Mouse (Mus musculus) liver, embryonic 12.5 days (tissue): ENCODE measurements at regions not wholly inside any gene's neighbourhood (a gene's known extent, or its start where the extent isn't known, plus 50 kb on each side); places are given as distances from the start of the nearest gene placed in this dataset.

Source experiments
- ATAC-seq: fragments of 200-750 bp; cut with Nextera tagmentation; 2 replicates; pipeline ENCODE4 v1.8.0; 2017; ENCODE audit warnings: moderate number of reproducible peaks, mild to moderate bottlenecking, moderate library complexity
- H3K27ac ChIP-seq: fragments of 300-500 bp; sonication (generic); 2 replicates; pipeline ENCODE4 v1.5.1; 2016; ENCODE audit warnings: mild to moderate bottlenecking
- H3K27me3 ChIP-seq: fragments of 300-500 bp; sonication (generic); replicated peaks from 2 replicates; pipeline ENCODE4 v1.6.1; 2016; ENCODE audit warnings: mild to moderate bottlenecking, moderate library complexity
- H3K36me3 ChIP-seq: fragments of 300-500 bp; sonication (generic); 2 replicates; pipeline ENCODE4 v1.6.1; 2016; ENCODE audit warnings: mild to moderate bottlenecking, moderate library complexity
- H3K4me1 ChIP-seq: fragments of 300-500 bp; sonication (generic); 2 replicates; pipeline ENCODE4 v1.6.1; 2016
- H3K4me2 ChIP-seq: fragments of 300-500 bp; sonication (generic); 2 replicates; pipeline ENCODE4 v1.6.1; 2016; ENCODE audit warnings: mild to moderate bottlenecking, moderate library complexity
- H3K4me3 ChIP-seq: fragments of 300-500 bp; sonication (generic); 2 replicates; pipeline ENCODE4 v1.5.1; 2016; ENCODE audit warnings: mild to moderate bottlenecking, moderate library complexity
- H3K9ac ChIP-seq: fragments of 300-500 bp; sonication (generic); 2 replicates; pipeline ENCODE4 v1.6.1; 2016; ENCODE audit warnings: mild to moderate bottlenecking, moderate library complexity
- H3K9me3 ChIP-seq: fragments of 300-500 bp; sonication (generic); replicated peaks from 2 replicates; pipeline ENCODE4 v1.6.1; 2016; ENCODE audit warnings: mild to moderate bottlenecking, moderate library complexity
- WGBS: fragments of 180-500 bp; shearing (Covaris S2); methylation state at CpG from one replicate; pipeline ENCODE4 v1.1.7; 2016; ENCODE audit not compliant: insufficient replicate concordance; 5-methylcytosine and 5-hydroxymethylcytosine counted together

- H3K36me3 ChIP-seq = no peaks in the 10 kb centered on the region
- H3K4me3 ChIP-seq = no peak overlapping the region
- peak overlapping the region; percentile 30; the same call in 1 of the 2 replicates for H3K4me2 ChIP-seq
- no peaks in the 10 kb centered on the region for H3K9me3 ChIP-seq
- H3K27ac ChIP-seq = no peak overlapping the region
- no peak overlapping the region for H3K9ac ChIP-seq
- 17% methylated on average over 20 of the region's 20 CpGs for WGBS
- ATAC-seq = no peak
- peaks cover 43% of the 10 kb centered on the region for H3K27me3 ChIP-seq
- H3K4me1 ChIP-seq = peaks cover 14% of the 10 kb centered on the region
These were observed 108.6 kb downstream of the Katnal1 start for GRCm38 (mm10) chr5:148820476-148820875.

GRCm38 (mm10) chr5:148819423-148819822 lies 109.7 kb downstream of the Katnal1 start:
- Histone ChIP-seq H3K9me3 (no peaks in the 10 kb centered on the region), H3K27ac (no peak overlapping the region), H3K4me3 (no peak overlapping the region), H3K27me3 (peaks cover 43% of the 10 kb centered on the region), H3K9ac (no peak overlapping the region), H3K4me1 (peaks cover 14% of the 10 kb centered on the region), H3K36me3 (no peaks in the 10 kb centered on the region), H3K4me2 (no peak overlapping the region)
- peak; percentile 65 for ATAC-seq
- WGBS = 35% methylated on average over 6 of the region's 6 CpGs

GRCm38 (mm10) chr5:148818746-148819145 lies 110.4 kb downstream of the Katnal1 start:
- H3K9me3 ChIP-seq = no peaks in the 10 kb centered on the region
- no peak for ATAC-seq
- no peaks in the 10 kb centered on the region for H3K36me3 ChIP-seq
- no peak overlapping the region for H3K4me3 ChIP-seq
- peaks cover 43% of the 10 kb centered on the region for H3K27me3 ChIP-seq
- no peak overlapping the region for H3K4me2 ChIP-seq
- no peak overlapping the region for H3K9ac ChIP-seq
- 25% methylated on average over 2 of the region's 2 CpGs for WGBS
- H3K4me1 ChIP-seq = peaks cover 14% of the 10 kb centered on the region
- no peak overlapping the region for H3K27ac ChIP-seq

- H3K27me3 ChIP-seq = peaks cover 8% of the 10 kb centered on the region
- no peak overlapping the region for H3K27ac ChIP-seq
- peaks cover 30% of the 10 kb centered on the region for H3K4me1 ChIP-seq
- H3K4me3 ChIP-seq = no peak overlapping the region
- no peak for ATAC-seq
- WGBS = 45% methylated on average over 9 of the region's 9 CpGs
- peaks cover under 1% of the 10 kb centered on the region; the same call in 1 of the 2 replicates for H3K9me3 ChIP-seq
- no peak overlapping the region for H3K9ac ChIP-seq
- no peaks in the 10 kb centered on the region for H3K36me3 ChIP-seq
- no peak overlapping the region for H3K4me2 ChIP-seq
These were observed 116.3 kb downstream of the Katnal1 start for GRCm38 (mm10) chr5:148812840-148813239.

- no peak overlapping the region for H3K9ac ChIP-seq
- no peak overlapping the region for H3K4me3 ChIP-seq
- ATAC-seq = peak; percentile 36
- no peak overlapping the region for H3K27ac ChIP-seq
- H3K27me3 ChIP-seq = peaks cover 5% of the 10 kb centered on the region
- H3K4me1 ChIP-seq = peaks cover 30% of the 10 kb centered on the region
- H3K4me2 ChIP-seq = no peak overlapping the region
- peaks cover 6% of the 10 kb centered on the region for H3K9me3 ChIP-seq
- 14% methylated on average over 13 of the region's 13 CpGs for WGBS
- no peaks in the 10 kb centered on the region for H3K36me3 ChIP-seq
These were observed 117.1 kb downstream of the Katnal1 start for GRCm38 (mm10) chr5:148812016-148812415.

- no peak for ATAC-seq
- Histone ChIP-seq H3K4me3 (no peak overlapping the region), H3K9ac (no peak overlapping the region), H3K27me3 (peaks cover 10% of the 10 kb centered on the region; the same call in 1 of the 2 replicates), H3K36me3 (no peaks in the 10 kb centered on the region), H3K9me3 (peaks cover 6% of the 10 kb centered on the region), H3K4me2 (no peak overlapping the region), H3K4me1 (peaks cover 34% of the 10 kb centered on the region), H3K27ac (no peak overlapping the region)
- 65% methylated on average over 3 of the region's 3 CpGs for WGBS
These were observed 119.6 kb downstream of the Katnal1 start for GRCm38 (mm10) chr5:148809485-148809884.

GRCm38 (mm10) chr5:148809055-148809454 lies 120.1 kb downstream of the Katnal1 start:
- H3K4me2 ChIP-seq = no peak overlapping the region
- ATAC-seq = peak; percentile 14; the same call in 1 of the 2 replicates
- H3K36me3 ChIP-seq = no peaks in the 10 kb centered on the region
- no peak overlapping the region for H3K27ac ChIP-seq
- WGBS = 39% methylated on average over 10 of the region's 10 CpGs
- H3K4me3 ChIP-seq = no peak overlapping the region
- peaks cover 38% of the 10 kb centered on the region for H3K4me1 ChIP-seq
- peaks cover 6% of the 10 kb centered on the region for H3K9me3 ChIP-seq
- H3K9ac ChIP-seq = no peak overlapping the region
- peaks cover 10% of the 10 kb centered on the region; the same call in 1 of the 2 replicates for H3K27me3 ChIP-seq

- no peak for ATAC-seq
- H3K36me3 ChIP-seq = no peaks in the 10 kb centered on the region
- no peak overlapping the region for H3K4me3 ChIP-seq
- H3K4me2 ChIP-seq = no peak overlapping the region
- H3K27me3 ChIP-seq = peaks cover 10% of the 10 kb centered on the region; the same call in 1 of the 2 replicates
- H3K27ac ChIP-seq = no peak overlapping the region
- WGBS = 10% methylated on average over 4 of the region's 4 CpGs
- peaks cover 44% of the 10 kb centered on the region for H3K4me1 ChIP-seq
- H3K9ac ChIP-seq = no peak overlapping the region
- H3K9me3 ChIP-seq = peaks cover 6% of the 10 kb centered on the region
These were observed 120.7 kb downstream of the Katnal1 start for GRCm38 (mm10) chr5:148808426-148808825.

GRCm38 (mm10) chr5:148807612-148808011 lies 121.5 kb downstream of the Katnal1 start:
- Histone ChIP-seq H3K4me1 (peaks cover 46% of the 10 kb centered on the region), H3K27ac (no peak overlapping the region), H3K9ac (no peak overlapping the region), H3K27me3 (peaks cover 11% of the 10 kb centered on the region), H3K4me2 (no peak overlapping the region), H3K4me3 (no peak overlapping the region), H3K36me3 (no peaks in the 10 kb centered on the region), H3K9me3 (peaks cover 6% of the 10 kb centered on the region)
- no peak for ATAC-seq
- 80% methylated on average over 4 of the region's 4 CpGs for WGBS

GRCm38 (mm10) chr5:148805030-148805429 lies 124.1 kb downstream of the Katnal1 start:
- Histone ChIP-seq H3K9ac (no peak overlapping the region), H3K27ac (no peak overlapping the region), H3K4me2 (no peak overlapping the region), H3K4me3 (no peak overlapping the region), H3K36me3 (no peaks in the 10 kb centered on the region), H3K4me1 (peaks cover 34% of the 10 kb centered on the region), H3K9me3 (peaks cover 6% of the 10 kb centered on the region), H3K27me3 (peaks cover 13% of the 10 kb centered on the region)
- 16% methylated on average over 3 of the region's 3 CpGs for WGBS
- no peak for ATAC-seq

GRCm38 (mm10) chr5:148803772-148804171 lies 125.3 kb downstream of the Katnal1 start:
- Histone ChIP-seq H3K4me3 (no peak overlapping the region), H3K27ac (no peak overlapping the region), H3K4me2 (peak overlapping the region; percentile 19), H3K27me3 (peaks cover 18% of the 10 kb centered on the region), H3K4me1 (peaks cover 22% of the 10 kb centered on the region), H3K36me3 (no peaks in the 10 kb centered on the region), H3K9ac (no peak overlapping the region), H3K9me3 (peaks cover 6% of the 10 kb centered on the region)
- peak; percentile 47; the same call in 1 of the 2 replicates for ATAC-seq
- WGBS = 65% methylated on average over 12 of the region's 14 CpGs

GRCm38 (mm10) chr5:148802720-148803119 lies 126.4 kb downstream of the Katnal1 start:
- peaks cover 5% of the 10 kb centered on the region for H3K9me3 ChIP-seq
- H3K27me3 ChIP-seq = peaks cover 28% of the 10 kb centered on the region
- peaks cover 16% of the 10 kb centered on the region for H3K4me1 ChIP-seq
- ATAC-seq = no peak
- H3K36me3 ChIP-seq = no peaks in the 10 kb centered on the region
- no peak overlapping the region for H3K9ac ChIP-seq
- WGBS = 75% methylated on average over 9 of the region's 9 CpGs
- H3K4me3 ChIP-seq = no peak overlapping the region
- no peak overlapping the region for H3K4me2 ChIP-seq
- no peak overlapping the region for H3K27ac ChIP-seq

- Histone ChIP-seq H3K27me3 (peaks cover 38% of the 10 kb centered on the region), H3K9me3 (no peaks in the 10 kb centered on the region)
- WGBS = 38% methylated on average over 6 of the region's 6 CpGs
These were observed 130.6 kb downstream of the Katnal1 start for GRCm38 (mm10) chr5:148798541-148798940.

More at GRCm38 (mm10) chr5:148798541-148798940, 130.6 kb downstream of the Katnal1 start:
- no peak overlapping the region for H3K4me2 ChIP-seq
- H3K9ac ChIP-seq = no peak overlapping the region
- ATAC-seq = no peak
- no peak overlapping the region for H3K4me3 ChIP-seq
- H3K27ac ChIP-seq = no peak overlapping the region
- H3K4me1 ChIP-seq = peaks cover 15% of the 10 kb centered on the region
- H3K36me3 ChIP-seq = no peaks in the 10 kb centered on the region
